Mouse (Mus musculus): ENCODE measurements at regions not wholly inside any gene's neighbourhood (a gene's known extent, or its start where the extent isn't known, plus 50 kb on each side); places are given as distances from the start of the nearest gene placed in this dataset.
"Not testable (repeated sequence)": the region's sequence is repeated elsewhere in the genome, so short reads cannot be mapped to it uniquely, and the experiment has no call there.

DNA sequence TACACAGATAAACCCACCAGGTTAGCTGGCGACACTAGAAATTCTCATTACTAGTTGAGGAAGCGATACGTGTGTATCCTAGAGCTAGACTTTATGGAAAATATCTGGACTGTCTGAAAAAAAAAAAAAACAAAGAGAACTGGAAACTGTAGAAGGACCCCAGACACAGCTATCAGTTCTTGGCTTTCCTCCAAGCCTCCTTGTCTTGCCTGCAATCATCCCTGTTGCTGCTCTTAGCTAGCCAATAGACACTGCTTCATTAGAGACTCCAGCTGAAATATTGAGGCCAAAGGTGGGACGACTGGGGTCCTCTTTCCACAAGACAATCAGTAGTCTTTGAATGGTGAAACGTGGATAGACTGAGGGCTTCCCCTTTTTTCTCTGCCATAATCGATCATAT is 129.0 kb upstream of the Cpne8 start:
- WGBS = 68% methylated on average over 6 of the region's 6 CpGs
- DNase-seq (ENCODE audit: low spot score) (no peak), ATAC-seq (ENCODE audit: insufficient read depth, low read depth) (no peak)
- H3K36me3 ChIP-seq (replicated peaks; ENCODE audit: control insufficient read depth, insufficient read depth, low read length) = no peaks in the 10 kb centered on the region
- no peak overlapping the region for H3K27ac ChIP-seq (ENCODE audit: low read depth)
- peaks cover 8% of the 10 kb centered on the region for H3K4me1 ChIP-seq (ENCODE audit: control insufficient read depth, insufficient read depth)
- TF ChIP-seq EP300 (IDR thresholded peaks at IDR 0.05; ENCODE audit: low read depth) (no peak), CTCF (IDR thresholded peaks at IDR 0.05; ENCODE audit: low read depth) (no peak)
- H3K27me3 ChIP-seq (ENCODE audit: control insufficient read depth, insufficient read depth, low read length) = no peaks in the 10 kb centered on the region
- H3K9me3 ChIP-seq (replicated peaks; ENCODE audit: control insufficient read depth, low read length) = no peaks in the 10 kb centered on the region
- no peak overlapping the region for H3K4me2 ChIP-seq (ENCODE audit: low read depth, low read length)
- H3K9ac ChIP-seq (replicated peaks; ENCODE audit: low read depth, low read length) = no peak overlapping the region
- no peak overlapping the region for H3K4me3 ChIP-seq (ENCODE audit: low read depth, low read length)

DNA sequence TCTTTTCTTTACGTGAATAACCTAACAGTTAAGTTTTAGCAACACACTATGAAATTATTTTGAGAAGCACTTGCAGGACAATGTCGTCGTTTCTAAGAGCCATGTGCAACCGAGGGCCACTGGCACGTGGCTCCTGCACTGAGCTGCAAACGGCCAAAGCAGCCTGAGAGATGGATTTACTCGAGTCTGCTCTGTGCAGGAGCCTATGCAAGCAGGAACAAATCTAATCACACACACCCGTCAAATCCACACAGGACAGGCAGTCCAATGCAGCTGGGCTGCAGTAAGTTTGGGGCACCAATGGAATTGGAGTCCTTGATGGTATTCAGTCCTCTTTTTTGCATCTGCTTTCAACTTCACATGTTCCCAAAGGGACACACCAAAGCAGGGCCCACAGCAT is 118.8 kb upstream of the Cpne8 start:
- no peak for ATAC-seq (ENCODE audit: insufficient read depth, low read depth)
- Histone ChIP-seq H3K27me3 (ENCODE audit: control insufficient read depth, insufficient read depth, low read length) (no peaks in the 10 kb centered on the region), H3K4me1 (ENCODE audit: control insufficient read depth, insufficient read depth) (no peaks in the 10 kb centered on the region), H3K4me3 (ENCODE audit: low read depth, low read length) (no peak overlapping the region), H3K9ac (replicated peaks; ENCODE audit: low read depth, low read length) (no peak overlapping the region), H3K27ac (ENCODE audit: low read depth) (no peak overlapping the region), H3K36me3 (replicated peaks; ENCODE audit: control insufficient read depth, insufficient read depth, low read length) (no peaks in the 10 kb centered on the region), H3K4me2 (ENCODE audit: low read depth, low read length) (no peak overlapping the region), H3K9me3 (replicated peaks; ENCODE audit: control insufficient read depth, low read length) (no peaks in the 10 kb centered on the region)
- TF ChIP-seq CTCF (IDR thresholded peaks at IDR 0.05; ENCODE audit: low read depth) = no peak
- no peak for TF ChIP-seq EP300 (IDR thresholded peaks at IDR 0.05; ENCODE audit: low read depth)
- WGBS = 62% methylated on average over 8 of the region's 8 CpGs
- no peak for DNase-seq (ENCODE audit: low spot score)

- Histone ChIP-seq H3K27me3 (ENCODE audit: control insufficient read depth, insufficient read depth, low read length) (no peaks in the 10 kb centered on the region), H3K27ac (ENCODE audit: low read depth) (no peak overlapping the region), H3K9me3 (replicated peaks; ENCODE audit: control insufficient read depth, low read length) (no peaks in the 10 kb centered on the region), H3K4me3 (ENCODE audit: low read depth, low read length) (no peak overlapping the region), H3K4me2 (ENCODE audit: low read depth, low read length) (no peak overlapping the region), H3K4me1 (ENCODE audit: control insufficient read depth, insufficient read depth) (no peaks in the 10 kb centered on the region), H3K9ac (replicated peaks; ENCODE audit: low read depth, low read length) (no peak overlapping the region), H3K36me3 (replicated peaks; ENCODE audit: control insufficient read depth, insufficient read depth, low read length) (no peaks in the 10 kb centered on the region)
- TF ChIP-seq CTCF (IDR thresholded peaks at IDR 0.05; ENCODE audit: low read depth) = no peak
- TF ChIP-seq EP300 (IDR thresholded peaks at IDR 0.05; ENCODE audit: low read depth) = no peak
- 68% methylated on average over 5 of the region's 5 CpGs for WGBS
- DNase-seq (ENCODE audit: low spot score) = no peak
- ATAC-seq (ENCODE audit: insufficient read depth, low read depth) = no peak
Observed at GRCm38 (mm10) chr15:90789941-90790340, 110.7 kb upstream of the Cpne8 start.

DNA sequence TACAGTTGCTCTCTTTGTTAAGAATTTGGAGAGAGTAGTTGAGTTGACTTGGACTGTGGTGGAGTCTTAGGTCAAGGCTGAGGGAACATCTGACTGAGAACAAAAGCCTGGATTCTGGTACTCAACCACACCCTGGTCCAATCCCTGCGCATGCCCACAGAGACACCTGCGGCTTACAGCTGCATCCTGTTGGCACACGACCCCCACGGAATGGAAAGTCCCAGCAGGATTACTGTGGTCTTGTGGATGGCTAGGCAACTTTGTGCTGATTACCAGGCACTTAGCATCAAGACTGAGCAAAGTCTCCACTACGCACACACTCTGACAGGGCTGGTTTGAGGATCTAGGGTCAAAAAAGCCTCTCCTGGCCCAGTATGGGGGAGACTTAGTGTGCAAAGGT is 105.5 kb upstream of the Cpne8 start:
- Histone ChIP-seq H3K4me1 (ENCODE audit: control insufficient read depth, insufficient read depth) (no peaks in the 10 kb centered on the region), H3K9ac (replicated peaks; ENCODE audit: low read depth, low read length) (no peak overlapping the region), H3K4me3 (ENCODE audit: low read depth, low read length) (no peak overlapping the region), H3K4me2 (ENCODE audit: low read depth, low read length) (no peak overlapping the region), H3K36me3 (replicated peaks; ENCODE audit: control insufficient read depth, insufficient read depth, low read length) (no peaks in the 10 kb centered on the region), H3K9me3 (replicated peaks; ENCODE audit: control insufficient read depth, low read length) (no peaks in the 10 kb centered on the region), H3K27ac (ENCODE audit: low read depth) (no peak overlapping the region), H3K27me3 (ENCODE audit: control insufficient read depth, insufficient read depth, low read length) (no peaks in the 10 kb centered on the region)
- DNase-seq (ENCODE audit: low spot score) (no peak), ATAC-seq (ENCODE audit: insufficient read depth, low read depth) (no peak)
- TF ChIP-seq CTCF (IDR thresholded peaks at IDR 0.05; ENCODE audit: low read depth) (no peak), EP300 (IDR thresholded peaks at IDR 0.05; ENCODE audit: low read depth) (no peak)
- 82% methylated on average over 5 of the region's 5 CpGs for WGBS

- Histone ChIP-seq H3K9me3 (replicated peaks; ENCODE audit: control insufficient read depth, low read length) (no peaks in the 10 kb centered on the region; the same call in 1 of the 2 replicates), H3K27ac (ENCODE audit: low read depth) (no peak overlapping the region), H3K4me3 (ENCODE audit: low read depth, low read length) (no peak overlapping the region), H3K36me3 (replicated peaks; ENCODE audit: control insufficient read depth, insufficient read depth, low read length) (no peaks in the 10 kb centered on the region), H3K9ac (replicated peaks; ENCODE audit: low read depth, low read length) (no peak overlapping the region), H3K4me1 (ENCODE audit: control insufficient read depth, insufficient read depth) (no peaks in the 10 kb centered on the region), H3K27me3 (ENCODE audit: control insufficient read depth, insufficient read depth, low read length) (no peaks in the 10 kb centered on the region), H3K4me2 (ENCODE audit: low read depth, low read length) (no peak overlapping the region)
- WGBS = 50% methylated on average over 5 of the region's 5 CpGs
- TF ChIP-seq EP300 (IDR thresholded peaks at IDR 0.05; ENCODE audit: low read depth) = no peak
- TF ChIP-seq CTCF (IDR thresholded peaks at IDR 0.05; ENCODE audit: low read depth) = no peak
- ATAC-seq (ENCODE audit: insufficient read depth, low read depth) = no peak
- DNase-seq (ENCODE audit: low spot score) = no peak
Observed at GRCm38 (mm10) chr15:90767521-90767920, 88.3 kb upstream of the Cpne8 start.

DNA sequence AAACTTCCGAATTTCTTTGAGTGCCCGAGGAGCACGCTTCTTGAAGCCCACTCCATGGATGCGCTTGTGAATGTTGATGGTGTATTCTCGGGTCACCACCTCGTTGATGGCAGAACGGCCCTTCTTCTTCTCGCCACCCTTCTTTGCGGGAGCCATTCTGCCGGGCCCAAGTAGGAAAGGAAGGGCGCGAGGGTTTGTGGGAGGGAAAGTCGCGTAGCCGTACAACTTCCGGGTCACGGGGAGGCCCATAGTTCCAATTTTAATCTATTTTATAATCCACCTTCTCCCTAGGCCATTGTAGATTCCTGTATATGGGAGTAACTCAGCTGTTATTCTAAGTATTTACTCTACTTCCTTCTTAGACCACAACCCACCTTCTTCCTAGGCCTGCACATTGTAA is 85.3 kb upstream of the Cpne8 start:
- H3K4me2 ChIP-seq (ENCODE audit: low read depth, low read length); ATAC-seq (ENCODE audit: insufficient read depth, low read depth); H3K9me3 ChIP-seq (replicated peaks; ENCODE audit: control insufficient read depth, low read length); H3K4me1 ChIP-seq (ENCODE audit: control insufficient read depth, insufficient read depth); H3K36me3 ChIP-seq (replicated peaks; ENCODE audit: control insufficient read depth, insufficient read depth, low read length); H3K4me3 ChIP-seq (ENCODE audit: low read depth, low read length); H3K27me3 ChIP-seq (ENCODE audit: control insufficient read depth, insufficient read depth, low read length); DNase-seq (ENCODE audit: low spot score); H3K9ac ChIP-seq (replicated peaks; ENCODE audit: low read depth, low read length); H3K27ac ChIP-seq (ENCODE audit: low read depth): not testable (repeated sequence)
- 90% methylated on average over 7 of the region's 17 CpGs for WGBS
